Mouse (Mus musculus): ENCODE data around the gene Aqp1. TPM values are rescaled to one million over a fixed set of nuclear protein-coding genes. Genes with fewer than 3 reads are reported as not detected.

The Aqp1 gene
- 3.3 TPM for polyA plus RNA-seq (2015; fragmentation: Illumina TruSeq; extraction: RNeasy Lipid Tissue Mini Kit (QIAGEN cat#74804); ENCODE audit: low read depth, low replicate concordance)

GRCm38 (mm10) chr6:55335989-55336514 lies at the start of gene Aqp1:
TSS of gene Aqp1 (plus strand) at chr6:55336432.

DNA sequence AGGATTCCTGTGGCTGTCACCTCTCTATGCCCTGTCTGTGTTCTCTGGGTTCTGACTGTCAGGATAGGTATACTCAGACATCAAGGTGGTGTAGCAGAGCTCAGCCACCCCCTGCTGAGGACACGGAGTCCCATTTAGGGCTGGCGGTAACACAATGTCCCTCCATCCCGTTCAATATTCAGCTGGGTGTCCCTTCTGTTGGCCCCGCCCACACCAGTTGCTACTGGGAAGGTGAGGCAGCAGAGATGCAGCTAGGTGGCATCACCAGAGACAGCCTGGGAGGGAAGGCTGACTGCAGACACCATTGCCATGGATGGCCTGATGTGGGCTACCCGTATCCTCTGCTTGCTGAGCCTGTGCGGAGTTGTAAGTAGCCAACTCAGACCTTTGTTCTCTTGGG lies 39.8 kb downstream of the Aqp1 start, which contains the start of gene Ghrhr:
TSS of gene Ghrhr (plus strand) at position 220 of the 400 bp plus-strand sequence.

Other genes starting within 250 kb of the Aqp1 start
- 2.1 TPM for gene Crhr2, start 203.4 kb upstream of the Aqp1 start, polyA plus RNA-seq (2015; fragmentation: Illumina TruSeq; extraction: RNeasy Lipid Tissue Mini Kit (QIAGEN cat#74804); ENCODE audit: low read depth, low replicate concordance)
- gene Inmt, start 161.4 kb upstream of the Aqp1 start, polyA plus RNA-seq (2015; fragmentation: Illumina TruSeq; extraction: RNeasy Lipid Tissue Mini Kit (QIAGEN cat#74804); ENCODE audit: low read depth, low replicate concordance) = 2.8 TPM
- 11.1 TPM for gene Mindy4, start 133.0 kb upstream of the Aqp1 start, polyA plus RNA-seq (2015; fragmentation: Illumina TruSeq; extraction: RNeasy Lipid Tissue Mini Kit (QIAGEN cat#74804); ENCODE audit: low read depth, low replicate concordance)
- gene Ghrhr, start 39.9 kb downstream of the Aqp1 start, polyA plus RNA-seq (2015; fragmentation: Illumina TruSeq; extraction: RNeasy Lipid Tissue Mini Kit (QIAGEN cat#74804); ENCODE audit: low read depth, low replicate concordance) = not detected
- gene Adcyap1r1, start 115.5 kb downstream of the Aqp1 start, polyA plus RNA-seq (2015; fragmentation: Illumina TruSeq; extraction: RNeasy Lipid Tissue Mini Kit (QIAGEN cat#74804); ENCODE audit: low read depth, low replicate concordance) = 84.3 TPM